Mouse (Mus musculus): ENCODE measurements around the gene Mllt6. TPM values are rescaled to one million over a fixed set of nuclear protein-coding genes. Genes with fewer than 3 reads are reported as not detected.

The Mllt6 gene
- polyA plus RNA-seq (2012): 23.3 and 35.3 TPM in 2 replicates

GRCm38 (mm10) chr11:97662893-97663527, at the start of gene Mllt6:
TSS of gene Mllt6 (plus strand) at chr11:97663414.

GRCm38 (mm10) chr11:97629576-97629975, 33.6 kb upstream of the Mllt6 start, which contains the start of gene Epop:
TSS of gene Epop (minus strand) at chr11:97629702.

DNA sequence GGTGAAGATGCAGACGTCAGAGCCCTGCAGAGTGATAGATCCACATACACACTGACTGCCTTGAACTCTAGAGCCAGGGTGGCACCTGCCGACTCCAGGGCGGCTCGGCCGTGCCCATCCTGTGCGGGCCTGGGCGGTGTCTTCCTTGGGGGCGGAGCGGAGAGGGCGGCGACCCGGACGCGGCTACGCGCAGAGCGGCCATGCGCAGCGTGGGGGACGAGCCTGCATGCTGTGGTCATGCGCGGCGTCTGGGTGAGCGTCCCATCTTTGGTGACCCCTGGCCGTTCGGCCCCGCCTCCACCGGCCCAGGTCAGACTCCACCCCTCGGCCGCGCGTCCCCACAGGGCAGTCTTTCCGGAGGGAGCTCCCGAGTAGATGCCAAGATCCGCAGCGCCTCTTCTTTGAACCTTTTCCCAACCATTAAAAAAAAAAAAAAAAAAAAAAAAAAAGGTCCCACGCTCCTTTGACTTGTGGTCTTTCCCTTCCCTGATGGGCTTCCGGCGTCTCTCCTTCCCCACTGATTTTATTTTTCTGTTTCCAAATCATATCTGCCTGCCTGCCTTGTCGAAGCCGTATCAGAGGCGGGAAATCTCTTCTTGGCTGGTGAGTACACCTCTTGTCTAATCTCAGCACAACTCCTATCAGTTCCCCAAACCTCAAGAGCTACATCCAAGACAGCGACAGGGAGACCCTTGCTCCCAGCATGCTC, 22.6 kb downstream of the Mllt6 start, which contains the start of gene Cisd3:
Cisd3 (plus strand) TSS at position 214 of the 709 bp plus-strand sequence.

DNA sequence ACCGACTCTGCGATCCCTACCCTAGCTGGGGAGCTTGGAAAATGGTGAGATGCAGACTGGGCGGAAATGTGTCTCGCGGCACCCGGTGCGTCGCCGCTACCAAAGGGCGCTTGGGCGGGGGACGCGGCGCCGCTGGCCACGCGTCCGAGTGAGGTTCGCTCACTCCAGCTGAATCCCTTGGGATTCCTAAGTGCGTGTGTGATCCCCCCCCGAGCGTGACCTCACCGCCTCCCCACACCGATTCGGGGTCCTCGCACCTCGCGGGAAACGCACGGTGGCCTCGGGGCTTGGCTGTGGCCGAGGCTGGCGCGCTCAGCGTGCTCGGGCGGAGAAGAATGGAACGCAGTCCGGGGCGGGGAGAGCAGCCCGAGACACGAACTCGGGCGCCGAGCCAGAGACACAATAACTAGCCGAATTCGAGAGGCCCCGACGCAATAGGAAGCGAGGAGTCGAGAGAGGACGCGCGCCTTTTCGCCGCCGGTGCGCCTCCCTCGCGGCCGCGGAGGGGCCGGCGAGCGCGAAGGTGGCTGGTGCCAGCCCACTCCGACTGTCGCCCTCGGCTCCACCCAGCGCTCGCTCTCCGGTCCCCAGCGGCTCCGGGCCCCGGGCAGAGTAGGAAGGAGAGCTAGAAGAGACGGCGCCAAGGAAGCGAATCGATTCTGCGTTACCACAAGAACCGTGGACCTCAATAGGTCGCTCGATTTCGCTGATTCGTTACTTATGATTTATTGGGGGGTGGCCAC, 37.0 kb downstream of the Mllt6 start, which contains the start of gene Pcgf2:
Pcgf2 (minus strand) TSS at position 495 of the 743 bp plus-strand sequence.

DNA sequence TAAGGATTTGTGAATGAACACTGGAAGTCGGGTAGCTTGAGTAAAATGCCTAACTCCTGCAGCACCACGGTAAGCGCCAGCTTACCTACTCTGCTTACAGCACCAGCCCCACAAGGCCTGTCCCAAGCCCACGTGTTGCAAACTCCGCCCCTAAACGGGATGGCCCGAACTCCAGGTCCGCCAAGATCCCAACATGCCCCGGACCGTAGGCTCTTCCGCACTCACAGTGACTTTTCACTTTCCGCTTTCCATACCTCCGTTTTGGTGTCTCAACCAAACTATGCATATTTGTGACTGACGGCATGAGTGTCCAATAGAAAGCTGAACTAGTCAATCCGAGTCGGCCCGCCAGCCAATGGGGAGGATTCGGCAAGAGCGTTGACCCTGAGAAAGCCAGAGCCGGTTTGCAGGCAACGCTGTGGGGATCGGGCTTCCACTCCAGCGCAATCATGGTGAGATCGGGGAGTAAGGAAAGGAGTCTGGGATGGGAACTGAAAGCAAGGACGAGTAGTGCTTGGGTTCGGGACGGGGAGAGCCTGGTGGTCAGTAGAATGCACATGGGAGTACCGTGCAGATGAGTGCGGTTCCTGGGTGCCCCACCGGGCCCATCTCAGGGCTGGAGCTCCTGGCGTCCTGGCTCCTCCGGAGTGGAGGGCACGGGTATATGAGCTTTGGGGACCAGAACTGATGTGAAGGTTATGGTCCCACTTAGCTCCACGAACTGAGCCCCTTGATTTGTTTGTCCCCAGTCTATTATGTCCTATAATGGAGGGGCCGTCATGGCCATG, 40.0 kb downstream of the Mllt6 start, which contains the start of gene Psmb3:
Psmb3 (plus strand) TSS at position 361 of the 788 bp plus-strand sequence.

Other genes with a start within 250 kb of the Mllt6 start
- 41.8 and 52.7 TPM in 2 replicates for gene Arhgap23, start 247.9 kb upstream of the Mllt6 start, polyA plus RNA-seq (2012)
- gene 4933428G20Rik, start 163.1 kb upstream of the Mllt6 start, polyA plus RNA-seq (2012): not detected in 2 replicates
- gene Srcin1, start 87.2 kb upstream of the Mllt6 start, polyA plus RNA-seq (2012): 0.06 and 0.08 TPM in 2 replicates
- gene Epop, start 33.7 kb upstream of the Mllt6 start, polyA plus RNA-seq (2012): 70.9 and 85.9 TPM in 2 replicates
- gene Cisd3, start 22.4 kb downstream of the Mllt6 start, polyA plus RNA-seq (2012): 3.0 and 3.4 TPM in 2 replicates
- 40.8 and 63.4 TPM in 2 replicates for gene Pcgf2, start 37.1 kb downstream of the Mllt6 start, polyA plus RNA-seq (2012)
- 44.8 and 47.2 TPM in 2 replicates for gene Psmb3, start 40.0 kb downstream of the Mllt6 start, polyA plus RNA-seq (2012)
- 28.9 TPM in 2 replicates for gene Pip4k2b, start 81.3 kb downstream of the Mllt6 start, polyA plus RNA-seq (2012)
- gene Cwc25, start 103.1 kb downstream of the Mllt6 start, polyA plus RNA-seq (2012): 15.8 and 22.4 TPM in 2 replicates
- gene 1700001P01Rik, start 112.5 kb downstream of the Mllt6 start, polyA plus RNA-seq (2012): not detected in 2 replicates
- 286 and 333 TPM in 2 replicates for gene Rpl23, start 119.0 kb downstream of the Mllt6 start, polyA plus RNA-seq (2012)
- gene Lasp1, start 135.6 kb downstream of the Mllt6 start, polyA plus RNA-seq (2012): 99.3 and 122 TPM in 2 replicates
- 0.35 and 0.42 TPM in 2 replicates for gene B230217C12Rik, start 177.4 kb downstream of the Mllt6 start, polyA plus RNA-seq (2012)
- not detected in 2 replicates for gene Fbxo47, start 220.7 kb downstream of the Mllt6 start, polyA plus RNA-seq (2012)